Mouse (Mus musculus) thymus, adult 2 months (tissue): Measurements from ENCODE around the gene Med31.

Experiments
- CTCF ChIP-seq: fragments of 200-500 bp; IDR thresholded peaks from 2 replicates; pipeline ENCODE4 v1.5.1; 2012; ENCODE audit warnings: mild to moderate bottlenecking, control low read depth, low read length, moderate library complexity, borderline replicate concordance; ENCODE audit not compliant: control insufficient read depth, poor library complexity, insufficient read depth; ENCODE audit errors: extremely low read depth
- POLR2A ChIP-seq: fragments of 200-500 bp; IDR thresholded peaks from 2 replicates; pipeline ENCODE4 v1.6.1; 2012; ENCODE audit warnings: mild to moderate bottlenecking, low read length, control low read depth, moderate library complexity; ENCODE audit not compliant: control insufficient read depth, poor library complexity, insufficient read depth; ENCODE audit errors: extremely low read depth

GRCm38 (mm10) chr11:72163198-72163597 is 52.2 kb downstream of the Med31 start:
- TF ChIP-seq CTCF (no peak), POLR2A (no peak)
